Comparison of ENCODE assay signal across 11 mouse cellular contexts in the genomic region with DNA sequence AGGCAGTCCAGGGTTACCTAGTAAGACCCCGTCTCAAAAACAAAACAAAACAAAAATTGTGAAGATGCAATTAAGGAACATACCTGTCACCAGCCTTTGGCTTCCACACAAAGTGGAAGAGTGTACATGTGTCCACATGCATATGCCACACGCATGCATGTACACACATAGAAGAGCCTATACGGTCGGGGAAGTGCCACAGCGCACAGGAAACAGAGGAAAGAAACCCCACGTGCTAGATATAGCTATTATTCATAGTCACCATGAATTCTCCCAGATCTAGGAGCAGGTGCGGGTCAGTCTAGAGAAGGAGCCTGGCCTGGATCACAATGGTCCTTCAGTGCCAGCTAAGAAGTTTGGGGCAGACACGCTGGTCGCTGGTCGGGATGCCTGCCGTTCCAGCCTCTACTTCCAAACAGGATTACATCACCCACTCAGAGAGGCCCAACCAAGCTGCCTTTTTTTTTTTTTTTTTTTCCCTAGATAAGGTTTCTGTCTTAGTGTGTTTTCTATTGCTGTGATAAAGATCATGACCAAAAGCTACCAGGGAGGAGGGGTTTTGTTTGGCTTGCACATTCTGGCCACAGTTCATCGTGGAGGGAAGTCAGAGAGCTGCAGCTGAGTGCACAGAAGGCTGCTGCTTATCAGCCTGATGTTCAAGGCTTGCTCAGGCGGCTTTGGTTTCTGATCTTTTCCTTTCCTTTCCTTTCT. TPM values are rescaled to one million over a fixed set of nuclear protein-coding genes. Genes with fewer than 3 reads are reported as not detected.
DNase-seq lines count a peak whose midpoint lies in the region; ATAC-seq and TF ChIP-seq lines count a peak whose summit lies in the region.
"Had no signal": no experiment of that assay in that cellular context is flagged by ENCODE, and none has a peak within 500 bp of the region (broad histone marks: within the 10 kb centered on the region; RNA-seq: fewer than 3 reads in every experiment).

No protein-coding gene starts in this region.

- no peak for ATAC-seq in megakaryocyte, adult 5-6 weeks (ENCODE audit: poor library complexity, severe bottlenecking)
- ATAC-seq in G1E (ENCODE audit: extremely low read depth, insufficient number of reproducible peaks, low FRiP score, poor library complexity, severe bottlenecking), result peak; percentile 79
- ATAC-seq in inflammation-experienced regulatory T-cells, adult 6 months, result peak; percentile 21
- ATAC-seq in megakaryocyte progenitor cell, adult 5-6 weeks (replicated peaks; ENCODE audit: poor library complexity), result peak; percentile 73
- no peak for ATAC-seq in hindbrain, embryonic 13.5 days (ENCODE audit: low FRiP score)

- H3K27ac ChIP-seq in hindbrain, embryonic 13.5 days, result no peak overlapping the region

- no peak overlapping the region for H3K4me2 ChIP-seq in hindbrain, embryonic 13.5 days
- H3K4me2 ChIP-seq: midbrain, embryonic 11.5 days had no signal

- WGBS in hindbrain, embryonic 13.5 days, result 84% methylated on average over 13 of the region's 13 CpGs

- H3K4me3 ChIP-seq in megakaryocyte, embryonic 14.5 days (replicated peaks), result peak overlapping the region; percentile 64
- no peak overlapping the region for H3K4me3 ChIP-seq in G1E (ENCODE audit: low read depth, low read length)
- no peak overlapping the region for H3K4me3 ChIP-seq in hindbrain, embryonic 13.5 days

- peaks cover 51% of the 10 kb centered on the region for H3K4me1 ChIP-seq in megakaryocyte, embryonic 14.5 days
- peaks cover 14% of the 10 kb centered on the region for H3K4me1 ChIP-seq in G1E (ENCODE audit: insufficient read depth, low read depth, low read length)
- no peaks in the 10 kb centered on the region for H3K4me1 ChIP-seq in hindbrain, embryonic 13.5 days (replicated peaks)

- DNase-seq in G1E (ENCODE audit: low spot score), result no peak
- no peak for DNase-seq in frontal cortex, postnatal 36 days (ENCODE audit: low spot score in 2 of 2)
- DNase-seq in frontal cortex, postnatal 14 days (ENCODE audit: low spot score in 2 of 2), result no peak
- DNase-seq: cerebellum, adult 2 months; retina, postnatal 1 day had no signal

- no peaks in the 10 kb centered on the region for H3K36me3 ChIP-seq in megakaryocyte, embryonic 14.5 days (replicated peaks; ENCODE audit: low read length)
- no peaks in the 10 kb centered on the region for H3K36me3 ChIP-seq in G1E (replicated peaks)
- H3K36me3 ChIP-seq in hindbrain, embryonic 13.5 days, result no peaks in the 10 kb centered on the region

- no peaks in the 10 kb centered on the region for H3K27me3 ChIP-seq in megakaryocyte, embryonic 14.5 days (replicated peaks)
- peaks cover 8% of the 10 kb centered on the region; the same call in 1 of the 2 replicates for H3K27me3 ChIP-seq in G1E (ENCODE audit: insufficient read depth, low read length)
- no peaks in the 10 kb centered on the region for H3K27me3 ChIP-seq in hindbrain, embryonic 13.5 days

- no peaks in the 10 kb centered on the region for H3K9me3 ChIP-seq in megakaryocyte, embryonic 14.5 days
- no peaks in the 10 kb centered on the region for H3K9me3 ChIP-seq in G1E (replicated peaks)
- no peaks in the 10 kb centered on the region for H3K9me3 ChIP-seq in hindbrain, embryonic 13.5 days

- H3K9ac ChIP-seq in hindbrain, embryonic 13.5 days, result no peak overlapping the region

- TF ChIP-seq CTCF in G1E (IDR thresholded peaks at IDR 0.05; ENCODE audit: low read depth, low read length), result no peak

RNA-seq across cellular contexts. Expression of a gene that starts 11.5 kb away (rescaled TPM):
- 87.1 and 333 TPM in 2 replicates for polyA plus RNA-seq in megakaryocyte, embryonic 14.5 days (2012; ENCODE audit: insufficient read depth, low replicate concordance)
- 24.8 and 31.2 TPM in 2 replicates for total RNA-seq in megakaryocyte, adult 5-6 weeks (2015)
- total RNA-seq in megakaryocyte, adult 5-6 weeks (2017), result 15.5 and 23.6 TPM in 2 replicates
- total RNA-seq in G1E (2014; fragmentation: Nextera tagmentation) (176 and 183 TPM in 2 replicates), G1E (2017) (53.0 and 55.7 TPM in 2 replicates)
- polyA plus RNA-seq in G1E (2012), result 220 and 291 TPM in 2 replicates
- 10 to 100 TPM; 91.5 to 97.5 (median 94.5) TPM for polyA plus RNA-seq in inflammation-experienced regulatory T-cells, adult 6 months (2017; shearing (Covaris generic))
- total RNA-seq in megakaryocyte progenitor cell, adult 5-6 weeks (2015), result 89.9 and 91.0 TPM in 2 replicates
- 46.6 and 54.0 TPM in 2 replicates for total RNA-seq in megakaryocyte progenitor cell, adult 5-6 weeks (2017)
- 173 TPM in 2 replicates for polyA plus RNA-seq in hindbrain, embryonic 13.5 days (2015; fragmentation: Nextera tagmentation; extraction: Ambion mirVana)

Comparison
In these comparisons a context has a peak if more than half of its experiments do, and no peak if none do; other contexts are left out.
1. ATAC-seq: peak in G1E (single experiment), inflammation-experienced regulatory T-cells, adult 6 months (single experiment) and megakaryocyte progenitor cell, adult 5-6 weeks (single experiment); none in megakaryocyte, adult 5-6 weeks (single experiment) and hindbrain, embryonic 13.5 days (single experiment).